Mouse (Mus musculus): ENCODE measurements at regions not wholly inside any gene's neighbourhood (a gene's known extent, or its start where the extent isn't known, plus 50 kb on each side); places are given as distances from the start of the nearest gene placed in this dataset.

- DNase-seq, result no peak
Observed at GRCm38 (mm10) chr10:16600041-16600440, 1123.0 kb upstream of the Cited2 start.

- DNase-seq, result no peak
Observed at GRCm38 (mm10) chr10:16600551-16601224, 1122.3 kb upstream of the Cited2 start.

GRCm38 (mm10) chr10:16601225-16601595 is 1121.8 kb upstream of the Cited2 start:
- no peak for DNase-seq

GRCm38 (mm10) chr10:16608339-16608738 is 1114.7 kb upstream of the Cited2 start:
- DNase-seq, result no peak

GRCm38 (mm10) chr10:16618752-16619151 is 1104.3 kb upstream of the Cited2 start:
- no peak for DNase-seq

- DNase-seq, result no peak
Observed at GRCm38 (mm10) chr10:16619584-16619983, 1103.4 kb upstream of the Cited2 start.

GRCm38 (mm10) chr10:16620804-16621559 is 1102.0 kb upstream of the Cited2 start:
- no peak for DNase-seq

- DNase-seq, result no peak
Observed at GRCm38 (mm10) chr10:16622821-16623220, 1100.2 kb upstream of the Cited2 start.

- DNase-seq, result no peak
Observed at GRCm38 (mm10) chr10:16633236-16633635, 1089.8 kb upstream of the Cited2 start.

GRCm38 (mm10) chr10:16635463-16635862 is 1087.6 kb upstream of the Cited2 start:
- no peak for DNase-seq

- DNase-seq, result peak; percentile 49
Observed at GRCm38 (mm10) chr10:16637006-16637405, 1086.0 kb upstream of the Cited2 start.

- DNase-seq, result no peak
Observed at GRCm38 (mm10) chr10:16638111-16638510, 1084.9 kb upstream of the Cited2 start.

GRCm38 (mm10) chr10:16640136-16640535 is 1082.9 kb upstream of the Cited2 start:
- no peak for DNase-seq

- no peak for DNase-seq
Observed at GRCm38 (mm10) chr10:16650120-16650519, 1072.9 kb upstream of the Cited2 start.

GRCm38 (mm10) chr10:16652450-16652849 is 1070.6 kb upstream of the Cited2 start:
- DNase-seq, result no peak

- DNase-seq, result no peak
Observed at GRCm38 (mm10) chr10:16664483-16664882, 1058.5 kb upstream of the Cited2 start.

GRCm38 (mm10) chr10:16670286-16670685 is 1052.7 kb upstream of the Cited2 start:
- DNase-seq, result no peak

GRCm38 (mm10) chr10:16681001-16681400 is 1042.0 kb upstream of the Cited2 start:
- no peak for DNase-seq

- DNase-seq, result no peak
Observed at GRCm38 (mm10) chr10:16685352-16685751, 1037.7 kb upstream of the Cited2 start.

- no peak for DNase-seq
Observed at GRCm38 (mm10) chr10:16706976-16707375, 1016.0 kb upstream of the Cited2 start.

- no peak for DNase-seq
Observed at GRCm38 (mm10) chr10:16713143-16713542, 1009.9 kb upstream of the Cited2 start.

- no peak for DNase-seq
Observed at GRCm38 (mm10) chr10:16714065-16714464, 1009.0 kb upstream of the Cited2 start.

GRCm38 (mm10) chr10:16714526-16714925 is 1008.5 kb upstream of the Cited2 start:
- no peak for DNase-seq

- DNase-seq, result no peak
Observed at GRCm38 (mm10) chr10:16742246-16742645, 980.8 kb upstream of the Cited2 start.

- DNase-seq, result no peak
Observed at GRCm38 (mm10) chr10:16751546-16751945, 971.5 kb upstream of the Cited2 start.
